Mouse (Mus musculus) hindbrain, embryonic 13.5 days (tissue): ENCODE measurements around the gene Zfp568. TPM values are rescaled to one million over a fixed set of nuclear protein-coding genes. Genes with fewer than 3 reads are reported as not detected.

Experiments
- ATAC-seq: fragments of 200-750 bp; cut with Nextera tagmentation; 2 replicates; pipeline ENCODE4 v1.8.0; 2017; ENCODE audit warnings: moderate TSS enrichment; ENCODE audit not compliant: low FRiP score
- H3K27ac ChIP-seq: fragments of 300-500 bp; sonication (generic); 2 replicates; pipeline ENCODE4 v1.5.1; 2015; ENCODE audit warnings: inconsistent platforms, mild to moderate bottlenecking, moderate library complexity
- H3K27me3 ChIP-seq: fragments of 300-500 bp; sonication (generic); 2 replicates; pipeline ENCODE4 v1.6.1; 2015; ENCODE audit warnings: mild to moderate bottlenecking, inconsistent platforms
- H3K36me3 ChIP-seq: fragments of 300-500 bp; sonication (generic); 2 replicates; pipeline ENCODE4 v1.6.1; 2015; ENCODE audit warnings: mild to moderate bottlenecking, inconsistent platforms
- H3K4me1 ChIP-seq: fragments of 300-500 bp; sonication (generic); replicated peaks from 2 replicates; pipeline ENCODE4 v1.6.1; 2015; ENCODE audit warnings: inconsistent platforms
- H3K4me2 ChIP-seq: fragments of 300-500 bp; sonication (generic); 2 replicates; pipeline ENCODE4 v1.6.1; 2015; ENCODE audit warnings: inconsistent platforms, mild to moderate bottlenecking, moderate library complexity
- H3K4me3 ChIP-seq: fragments of 300-500 bp; sonication (generic); 2 replicates; pipeline ENCODE4 v1.5.1; 2015; ENCODE audit warnings: mild to moderate bottlenecking, inconsistent platforms
- H3K9ac ChIP-seq: fragments of 300-500 bp; sonication (generic); 2 replicates; pipeline ENCODE4 v1.6.1; 2015; ENCODE audit warnings: mild to moderate bottlenecking, inconsistent platforms
- H3K9me3 ChIP-seq: fragments of 300-500 bp; sonication (generic); 2 replicates; pipeline ENCODE4 v1.6.1; 2016; ENCODE audit warnings: inconsistent platforms
- WGBS: fragments of 180-500 bp; shearing (Covaris S2); methylation state at CpG from one replicate; pipeline ENCODE4 v1.1.7; 2015; 5-methylcytosine and 5-hydroxymethylcytosine counted together
- polyA plus RNA-seq: library from polyadenylated mRNA; unstranded; fragments of >200 nt; fragmentation: Nextera tagmentation; extraction: Ambion mirVana; gene quantifications from 2 replicates; pipeline ENCODE4 v1.2.1, GENCODE M21; 2015

Zfp568 gene
- polyA plus RNA-seq, 1 experiment from 2014 or later, result 5.5 TPM

GRCm38 (mm10) chr7:30072146-30073028 is 88.6 kb downstream of the Zfp568 start, which contains the start of gene Zfp82:
Gene Zfp82, minus strand, starts transcription at chr7:30072900.
- peaks cover 13% of the 10 kb centered on the region for H3K4me1 ChIP-seq
- peak; percentile 95 for ATAC-seq
- no peaks in the 10 kb centered on the region for H3K9me3 ChIP-seq
- WGBS, result under 1% methylated on average over 47 of the region's 50 CpGs
- peak within 1 kb of the TSS; percentile 89 for H3K4me3 ChIP-seq
- H3K27me3 ChIP-seq, result no peaks in the 10 kb centered on the region
- H3K36me3 ChIP-seq, result peaks cover 38% of the 10 kb centered on the region
- H3K9ac ChIP-seq, result peak within 1 kb of the TSS; percentile 89
- H3K27ac ChIP-seq, result peak within 1 kb of the TSS; percentile 90
- peak within 1 kb of the TSS; percentile 90 for H3K4me2 ChIP-seq

Other genes with a start within 250 kb of the Zfp568 start
- 17.2 and 17.3 TPM in 2 replicates for gene Zfp84, start 215.4 kb upstream of the Zfp568 start, polyA plus RNA-seq
- gene Zfp30, start 200.0 kb upstream of the Zfp568 start, polyA plus RNA-seq, result 14.2 and 14.7 TPM in 2 replicates
- 28.6 and 30.0 TPM in 2 replicates for gene Zfp790, start 167.8 kb upstream of the Zfp568 start, polyA plus RNA-seq
- gene Zfp940, start 130.3 kb upstream of the Zfp568 start, polyA plus RNA-seq, result 12.4 and 13.0 TPM in 2 replicates
- 18.2 and 18.9 TPM in 2 replicates for gene Zfp420, start 124.0 kb upstream of the Zfp568 start, polyA plus RNA-seq
- gene Zfp27, start 77.4 kb upstream of the Zfp568 start, polyA plus RNA-seq, result 15.1 and 15.2 TPM in 2 replicates
- 8.5 and 8.6 TPM in 2 replicates for gene Zfp383, start 75.7 kb upstream of the Zfp568 start, polyA plus RNA-seq
- gene Zfp74, start 29.9 kb upstream of the Zfp568 start, polyA plus RNA-seq, result 17.5 and 18.4 TPM in 2 replicates
- gene Zfp14, start 67.4 kb downstream of the Zfp568 start, polyA plus RNA-seq, result 9.4 TPM in 2 replicates
- gene Zfp82, start 88.9 kb downstream of the Zfp568 start, polyA plus RNA-seq, result 12.8 and 12.9 TPM in 2 replicates
- 1.5 and 1.6 TPM in 2 replicates for gene Gm26920, start 106.5 kb downstream of the Zfp568 start, polyA plus RNA-seq
- gene Zfp566, start 106.6 kb downstream of the Zfp568 start, polyA plus RNA-seq, result 19.2 and 19.6 TPM in 2 replicates
- 95.2 and 108 TPM in 2 replicates for gene Zfp260, start 110.8 kb downstream of the Zfp568 start, polyA plus RNA-seq
- gene Zfp382, start 138.0 kb downstream of the Zfp568 start, polyA plus RNA-seq, result 17.5 and 19.8 TPM in 2 replicates
- 17.5 and 18.6 TPM in 2 replicates for gene Zfp146, start 185.8 kb downstream of the Zfp568 start, polyA plus RNA-seq
- 4.5 and 8.0 TPM in 2 replicates for gene Cox7a1, start 200.2 kb downstream of the Zfp568 start, polyA plus RNA-seq
- 68.1 and 78.1 TPM in 2 replicates for gene Capns1, start 214.9 kb downstream of the Zfp568 start, polyA plus RNA-seq
- gene Polr2i, start 248.0 kb downstream of the Zfp568 start, polyA plus RNA-seq, result 174 and 175 TPM in 2 replicates
- gene Tbcb, start 248.3 kb downstream of the Zfp568 start, polyA plus RNA-seq, result 383 and 390 TPM in 2 replicates